Mouse (Mus musculus): ENCODE data around the gene Tprn.

Tprn gene

DNA sequence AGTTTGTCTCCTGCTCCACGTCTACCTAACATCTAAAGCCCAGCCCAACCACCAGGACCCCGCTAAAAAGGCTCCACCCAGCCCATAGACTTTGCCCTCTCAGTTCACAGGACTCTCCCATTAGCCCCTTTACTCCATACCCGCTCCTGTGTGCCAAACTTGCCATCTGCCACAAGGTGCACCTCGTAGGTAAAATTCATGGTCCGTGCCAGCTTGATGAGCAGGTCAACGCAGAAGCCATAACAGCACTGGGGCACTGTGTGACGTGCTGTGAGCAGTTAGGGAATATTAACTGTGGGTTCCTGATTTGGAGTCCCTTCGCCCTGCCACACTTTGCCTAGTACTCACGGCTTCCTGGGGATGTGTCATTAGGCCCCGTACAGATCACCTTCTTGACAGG lies 35.6 kb downstream of the Tprn start:
- DNase-seq = no peak

DNA sequence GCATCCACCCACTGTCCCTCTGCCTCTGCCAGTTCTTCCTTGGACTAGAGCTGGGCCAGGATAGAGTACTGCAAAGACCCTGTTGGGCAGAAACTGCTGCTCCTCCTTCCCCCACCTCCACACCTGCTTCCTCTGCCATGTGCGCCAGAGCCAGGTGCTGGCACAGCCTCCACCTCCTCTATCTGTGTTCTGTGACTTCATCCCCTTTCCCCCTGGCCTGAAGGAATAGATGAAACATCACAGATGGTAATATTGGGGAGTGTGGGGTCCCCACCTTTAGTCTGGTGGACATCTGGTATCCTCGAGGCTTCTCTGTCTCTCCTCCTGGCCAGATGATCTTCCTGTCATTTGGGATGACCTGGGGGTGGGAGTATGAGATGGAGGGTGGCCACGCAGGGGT lies 41.0 kb downstream of the Tprn start:
- no peak for DNase-seq

DNA sequence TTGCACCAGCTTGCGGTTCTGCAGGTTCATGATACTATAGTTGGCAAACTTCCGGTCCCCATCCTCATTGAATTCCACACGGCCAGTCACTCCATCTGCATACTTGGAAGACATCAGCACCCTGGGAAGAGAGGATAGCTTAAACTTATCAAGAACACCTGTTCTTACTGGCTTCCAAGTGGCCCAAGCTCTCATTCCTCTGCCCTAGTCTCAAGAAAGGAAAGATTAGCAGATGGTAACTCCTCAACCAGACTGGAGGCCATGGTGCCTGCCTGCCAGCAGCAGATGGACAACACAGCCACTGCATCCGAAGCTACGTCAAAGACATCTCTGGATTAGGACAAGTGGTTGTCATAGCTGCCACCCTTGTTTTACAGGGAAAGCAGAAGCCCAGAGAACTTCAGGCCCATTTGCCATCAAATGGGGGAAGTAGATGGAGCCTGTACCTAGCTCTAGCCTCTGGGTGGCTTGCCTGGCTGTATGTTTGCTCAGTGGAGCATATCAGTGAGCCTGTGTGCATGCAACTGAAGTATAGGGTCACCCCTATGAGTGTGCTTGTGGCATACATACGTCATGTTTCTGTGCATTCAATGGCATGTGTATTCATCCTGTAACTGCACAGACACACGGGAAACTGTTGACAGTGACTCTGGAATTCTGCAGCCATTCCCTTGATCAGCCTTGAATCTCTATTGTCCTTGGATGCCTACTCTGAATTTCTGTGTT lies 41.7 kb downstream of the Tprn start:
- DNase-seq = no peak

- no peak for DNase-seq
Observed at GRCm38 (mm10) chr2:25304657-25305541, 42.5 kb downstream of the Tprn start.

GRCm38 (mm10) chr2:25305587-25306359 lies 43.4 kb downstream of the Tprn start:
- no peak for DNase-seq

DNA sequence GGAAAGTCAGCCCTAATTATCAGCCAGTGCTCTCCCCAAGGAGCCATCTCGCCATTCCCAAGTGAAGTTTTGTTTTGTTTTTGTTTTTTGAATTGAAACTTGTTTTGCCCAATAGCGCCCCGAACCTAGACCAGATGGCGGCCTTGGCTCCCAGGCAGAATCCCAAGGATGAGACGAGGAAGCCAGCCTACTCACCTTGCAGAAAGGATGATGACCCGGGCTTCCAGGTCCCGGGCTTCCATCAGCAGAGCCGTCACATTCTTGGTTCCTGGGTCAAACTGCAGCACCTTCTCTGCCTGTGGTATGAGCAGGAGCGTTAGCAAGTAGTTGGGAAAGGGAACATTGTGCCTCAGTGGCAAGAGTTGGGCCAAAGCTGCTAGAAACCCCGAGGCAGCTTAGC lies 47.8 kb downstream of the Tprn start:
- no peak for DNase-seq

DNA sequence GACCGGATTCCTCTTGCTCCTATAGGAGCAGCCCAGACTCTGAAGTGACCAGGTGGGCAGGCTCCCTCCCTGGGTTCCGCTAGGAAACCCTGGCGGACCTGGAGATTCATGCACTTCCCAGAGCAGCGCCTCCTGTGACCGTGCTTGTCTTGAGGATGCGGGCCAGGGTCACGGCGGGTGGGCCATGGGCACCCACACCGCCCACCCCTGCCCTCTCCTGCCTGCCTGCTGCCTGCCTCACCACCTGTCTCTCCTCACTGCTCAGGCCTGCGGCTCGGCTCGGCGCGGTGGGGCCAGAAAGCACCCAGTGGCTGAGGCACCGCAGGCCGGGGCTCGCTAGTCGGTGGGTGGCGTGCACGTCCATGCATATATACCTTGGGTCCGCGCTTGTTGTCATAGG lies 48.6 kb downstream of the Tprn start:
- no peak for DNase-seq

DNA sequence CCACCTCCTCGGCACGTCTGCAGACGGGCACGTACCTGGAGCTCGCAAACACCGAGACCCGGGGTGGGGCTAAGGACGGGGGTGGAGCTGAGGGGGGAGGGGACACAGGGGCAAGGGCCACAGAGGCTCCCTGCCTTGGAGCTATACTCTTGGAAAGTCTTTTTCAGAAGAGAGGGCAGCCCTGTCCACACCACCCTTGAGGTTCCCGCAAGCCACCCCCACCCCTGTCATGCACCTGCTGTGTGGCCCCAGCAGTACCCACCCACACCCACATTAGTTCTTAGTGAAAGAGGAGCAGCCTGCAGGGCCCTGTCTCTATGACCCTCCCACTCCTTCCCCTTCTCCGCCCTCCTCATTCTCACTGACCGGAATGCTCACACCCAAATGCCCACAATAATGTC lies 49.1 kb downstream of the Tprn start:
- DNase-seq = no peak

GRCm38 (mm10) chr2:25318119-25318966 lies 55.9 kb downstream of the Tprn start:
- no peak for DNase-seq

DNA sequence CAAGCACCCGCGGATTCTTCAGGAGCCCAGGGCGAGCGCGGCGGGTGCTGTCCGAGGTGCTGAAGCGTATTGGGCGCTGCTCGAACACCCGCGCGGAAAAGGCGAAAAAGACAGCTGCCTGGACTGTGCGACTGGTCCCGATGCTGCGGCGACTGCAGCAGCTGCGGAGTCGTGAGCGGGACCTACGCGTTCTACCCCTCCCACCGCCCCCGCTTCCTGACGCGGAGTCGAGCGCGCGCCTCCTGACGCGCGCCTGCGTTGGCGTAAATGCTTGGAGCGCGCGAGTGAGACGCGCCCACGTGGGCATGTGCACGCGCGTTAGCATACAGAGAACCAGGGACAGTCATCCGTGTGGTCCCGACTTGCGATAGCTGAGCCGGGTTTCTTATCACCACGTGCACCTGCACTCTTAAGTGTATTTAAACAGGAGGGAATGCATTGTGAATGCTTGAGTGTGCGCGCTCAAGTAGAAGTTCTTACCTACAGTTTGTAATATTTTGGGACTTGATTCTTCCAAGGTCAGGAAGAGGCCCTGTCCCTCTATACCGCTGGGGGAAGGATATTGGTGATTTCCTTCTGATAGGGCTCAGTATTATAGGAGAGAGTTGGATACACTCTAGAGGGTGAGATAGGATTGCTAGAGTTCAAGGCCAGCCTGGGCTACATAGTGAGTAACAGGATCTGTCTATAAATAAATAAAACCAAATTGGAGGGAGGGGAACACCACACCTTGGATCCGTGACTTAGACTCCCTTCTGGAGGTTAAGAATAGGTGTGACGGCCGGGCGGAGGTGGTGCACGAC lies 56.8 kb downstream of the Tprn start, which contains the start of gene Grin1:
Grin1 (minus strand) TSS at position 217 of the 803 bp plus-strand sequence.
- DNase-seq = peak; percentile 66

Data from thymus, postnatal 36 days (tissue).